Mouse (Mus musculus) forebrain, embryonic 15.5 days (tissue): ENCODE measurements at regions not wholly inside any gene's neighbourhood (a gene's known extent, or its start where the extent isn't known, plus 50 kb on each side); places are given as distances from the start of the nearest gene placed in this dataset.
A peak's percentile ranks its signal among the peaks of the same experiment; 100 is the strongest.

Experiments
- ATAC-seq: fragments of 200-750 bp; cut with Nextera tagmentation; replicated peaks from 2 replicates; pipeline ENCODE4 v1.8.0; 2017; ENCODE audit warnings: mild to moderate bottlenecking, moderate TSS enrichment, moderate library complexity
- H3K27ac ChIP-seq: fragments of 300-500 bp; sonication (generic); replicated peaks from 2 replicates; pipeline ENCODE4 v1.5.1; 2015; ENCODE audit warnings: mild to moderate bottlenecking, inconsistent platforms
- H3K27me3 ChIP-seq: fragments of 300-500 bp; sonication (generic); 2 replicates; pipeline ENCODE4 v1.6.1; 2015; ENCODE audit warnings: inconsistent platforms
- H3K36me3 ChIP-seq: fragments of 300-500 bp; sonication (generic); 2 replicates; pipeline ENCODE4 v1.6.1; 2015; ENCODE audit warnings: mild to moderate bottlenecking, inconsistent platforms
- H3K4me1 ChIP-seq: fragments of 300-500 bp; sonication (generic); 2 replicates; pipeline ENCODE4 v1.6.1; 2015; ENCODE audit warnings: inconsistent platforms
- H3K4me2 ChIP-seq: fragments of 300-500 bp; sonication (generic); replicated peaks from 2 replicates; pipeline ENCODE4 v1.6.1; 2015; ENCODE audit warnings: mild to moderate bottlenecking, inconsistent platforms
- H3K4me3 ChIP-seq: fragments of 300-500 bp; sonication (generic); 2 replicates; pipeline ENCODE4 v1.5.1; 2015; ENCODE audit warnings: mild to moderate bottlenecking, inconsistent platforms
- H3K9ac ChIP-seq: fragments of 300-500 bp; sonication (generic); replicated peaks from 2 replicates; pipeline ENCODE4 v1.6.1; 2015; ENCODE audit warnings: mild to moderate bottlenecking, inconsistent platforms
- H3K9me3 ChIP-seq: fragments of 300-500 bp; sonication (generic); 2 replicates; pipeline ENCODE4 v1.6.1; 2016; ENCODE audit warnings: inconsistent platforms
- WGBS: fragments of 180-500 bp; shearing (Covaris S2); methylation state at CpG from one replicate; pipeline ENCODE4 v1.1.7; 2015; ENCODE audit warnings: mixed read lengths; 5-methylcytosine and 5-hydroxymethylcytosine counted together

DNA sequence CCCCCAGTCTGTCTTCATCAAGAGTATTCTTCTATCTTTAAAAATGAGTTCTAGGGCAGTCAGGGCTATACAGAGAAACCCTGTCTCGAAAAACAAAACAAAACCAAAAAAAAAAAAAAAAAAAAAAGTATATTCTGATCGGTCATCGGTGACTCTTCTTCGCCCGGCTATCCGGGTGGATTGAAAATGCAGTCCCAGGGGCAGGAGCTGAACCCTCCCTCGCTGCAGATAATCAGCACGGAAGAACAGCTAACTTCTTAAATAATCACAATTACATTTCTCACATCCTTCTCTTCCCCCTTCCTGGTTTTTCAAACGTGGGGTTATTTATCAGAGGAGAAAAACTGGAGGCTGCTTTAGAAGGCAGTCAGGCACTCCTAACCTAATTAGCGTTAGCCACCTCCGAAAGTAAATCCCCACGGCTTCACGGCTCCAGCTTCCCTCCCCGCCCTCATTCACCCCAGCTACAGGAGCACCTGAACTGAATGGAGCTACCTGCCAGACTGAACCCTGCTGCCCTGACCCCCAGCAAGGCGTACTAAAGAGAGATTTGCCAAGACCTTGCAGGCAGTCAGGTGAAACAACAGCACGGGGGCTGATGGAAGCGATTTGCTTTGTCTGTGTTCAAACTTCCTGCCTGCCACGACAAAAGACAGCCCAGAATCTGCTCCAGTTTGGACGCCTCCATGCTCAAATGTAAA lies 379.2 kb downstream of the Gpd2 start:
- Histone ChIP-seq H3K27me3 (no peaks in the 10 kb centered on the region), H3K4me3 (peak overlapping the region; percentile 29), H3K9ac (peak overlapping the region; percentile 33), H3K4me1 (peaks cover 26% of the 10 kb centered on the region), H3K9me3 (no peaks in the 10 kb centered on the region), H3K27ac (no peak overlapping the region), H3K4me2 (peak overlapping the region; percentile 39), H3K36me3 (no peaks in the 10 kb centered on the region)
- 3% methylated on average over 19 of the region's 19 CpGs for WGBS
- ATAC-seq, result 0 out of 2 replicates have a peak, but pooled peaks have one; percentile 30

DNA sequence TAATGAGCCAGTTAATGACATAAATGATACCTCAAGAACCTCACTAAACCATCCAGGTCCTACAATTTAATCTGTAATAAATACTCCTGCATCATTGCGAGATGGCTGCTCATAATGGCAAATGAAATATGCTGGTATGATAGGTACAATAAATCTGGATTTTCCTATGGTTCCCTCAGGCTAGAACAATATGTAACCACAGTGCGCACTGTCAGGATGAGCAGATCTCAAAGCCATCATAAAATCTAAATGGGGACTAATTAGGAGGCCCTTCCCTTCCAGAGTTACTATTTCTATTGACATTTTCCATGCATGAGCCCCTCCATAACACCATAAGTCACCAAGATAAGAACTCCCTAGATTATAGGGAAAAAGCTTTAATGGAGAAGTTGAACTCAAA lies 379.8 kb downstream of the Gpd2 start:
- Histone ChIP-seq H3K4me3 (0 out of 2 replicates have a peak overlapping the region, but pooled peaks have one; percentile 29), H3K9me3 (no peaks in the 10 kb centered on the region), H3K27ac (no peak overlapping the region), H3K36me3 (no peaks in the 10 kb centered on the region), H3K4me1 (peaks cover 26% of the 10 kb centered on the region), H3K27me3 (no peaks in the 10 kb centered on the region), H3K9ac (no peak overlapping the region), H3K4me2 (no peak overlapping the region)
- ATAC-seq, result no peak
- WGBS, result 65% methylated on average over 2 of the region's 2 CpGs

DNA sequence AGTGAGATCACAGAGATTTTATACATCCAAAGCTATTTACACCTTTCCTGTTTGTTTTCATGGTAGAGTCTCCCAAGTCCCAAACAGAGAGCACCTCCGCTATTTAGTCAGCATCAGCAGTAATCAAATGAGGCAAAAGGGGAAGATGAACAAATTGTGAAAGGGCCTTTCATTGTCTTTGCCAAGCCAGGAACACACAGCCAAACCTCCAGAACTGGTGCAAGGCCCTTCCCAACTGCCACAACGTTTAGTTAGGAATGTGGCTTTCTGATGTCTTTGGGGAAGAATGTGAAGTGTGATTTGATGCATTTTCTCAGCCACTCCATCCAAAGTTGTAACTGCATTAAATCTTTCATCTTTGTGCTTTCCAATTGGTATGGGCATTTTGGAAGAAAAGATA lies 353.6 kb upstream of the Galnt5 start:
- Histone ChIP-seq H3K36me3 (no peaks in the 10 kb centered on the region), H3K9ac (no peak overlapping the region), H3K4me2 (no peak overlapping the region), H3K4me1 (no peaks in the 10 kb centered on the region), H3K27me3 (no peaks in the 10 kb centered on the region), H3K27ac (no peak overlapping the region), H3K9me3 (no peaks in the 10 kb centered on the region), H3K4me3 (no peak overlapping the region)
- ATAC-seq, result no peak
- 55% methylated on average over 2 of the region's 2 CpGs for WGBS

DNA sequence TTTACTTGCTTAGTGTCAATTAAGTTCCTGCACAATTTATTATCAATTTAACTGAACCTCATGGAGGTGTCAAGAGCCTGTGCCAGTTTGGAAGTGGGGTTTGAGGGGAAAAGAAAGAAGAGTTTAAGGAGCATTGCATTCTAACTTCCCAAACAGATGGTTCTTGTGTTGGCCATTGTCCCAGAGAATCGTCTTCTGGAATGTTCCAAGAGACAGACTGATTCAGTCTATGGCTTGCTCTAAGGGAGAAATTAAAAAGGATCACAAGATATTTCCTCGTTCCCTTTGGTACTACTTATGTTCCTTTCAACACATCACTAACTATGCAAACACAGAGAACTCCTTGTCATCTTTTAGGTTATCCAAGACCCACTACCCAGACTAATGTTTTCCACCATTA lies 353.1 kb upstream of the Galnt5 start:
- H3K4me1 ChIP-seq, result no peaks in the 10 kb centered on the region
- no peak for ATAC-seq
- H3K4me2 ChIP-seq, result no peak overlapping the region
- H3K27me3 ChIP-seq, result no peaks in the 10 kb centered on the region
- no peak overlapping the region for H3K27ac ChIP-seq
- H3K9ac ChIP-seq, result no peak overlapping the region
- no peaks in the 10 kb centered on the region for H3K9me3 ChIP-seq
- H3K4me3 ChIP-seq, result no peak overlapping the region
- 66% methylated on average over 2 of the region's 2 CpGs for WGBS
- no peaks in the 10 kb centered on the region for H3K36me3 ChIP-seq

DNA sequence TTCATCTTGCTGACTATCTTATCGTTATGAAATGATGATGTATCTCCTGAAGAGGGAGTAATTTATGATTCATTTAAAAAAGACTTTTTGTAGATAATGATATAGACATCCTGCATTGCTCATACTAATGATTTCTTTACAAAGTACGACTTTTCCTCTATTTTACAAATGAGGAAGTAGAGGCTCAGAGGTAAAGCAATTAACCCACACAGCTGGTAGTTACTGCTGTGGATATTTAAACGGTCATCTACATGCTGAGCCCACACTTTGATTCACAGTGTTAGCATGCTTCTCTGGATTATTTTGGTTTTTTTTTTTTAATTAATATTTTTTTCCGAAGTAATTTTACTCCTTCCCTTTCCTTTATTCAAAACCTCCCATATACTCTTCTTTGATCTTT lies 348.7 kb upstream of the Galnt5 start:
- Histone ChIP-seq H3K9me3 (no peaks in the 10 kb centered on the region), H3K4me2 (no peak overlapping the region), H3K4me1 (no peaks in the 10 kb centered on the region), H3K36me3 (no peaks in the 10 kb centered on the region), H3K27ac (no peak overlapping the region), H3K9ac (no peak overlapping the region), H3K27me3 (no peaks in the 10 kb centered on the region), H3K4me3 (no peak overlapping the region)
- ATAC-seq, result no peak
- WGBS, result 70% methylated on average over 4 of the region's 4 CpGs

DNA sequence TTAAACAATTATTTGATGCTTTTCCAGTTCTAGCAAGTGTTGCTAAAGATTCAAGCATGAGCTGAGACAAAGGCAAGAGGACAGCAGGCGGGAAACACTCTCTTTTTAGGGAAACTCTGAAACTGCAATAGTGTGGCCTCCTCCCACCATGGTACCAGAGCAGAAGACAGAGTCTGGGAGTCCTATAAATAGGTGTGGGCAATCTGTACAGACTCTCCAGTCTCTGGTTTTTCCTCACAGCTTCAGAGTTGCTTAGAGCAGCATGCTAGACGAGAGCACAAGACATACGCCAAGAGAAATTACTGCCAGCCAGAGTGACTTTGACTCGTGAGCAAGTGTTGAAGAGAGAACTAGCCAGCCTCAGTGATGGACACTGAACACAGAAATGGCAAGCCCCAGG lies 340.3 kb upstream of the Galnt5 start:
- no peak for ATAC-seq
- Histone ChIP-seq H3K4me2 (no peak overlapping the region), H3K4me3 (no peak overlapping the region), H3K27ac (no peak overlapping the region), H3K36me3 (no peaks in the 10 kb centered on the region), H3K4me1 (no peaks in the 10 kb centered on the region), H3K27me3 (no peaks in the 10 kb centered on the region), H3K9ac (no peak overlapping the region), H3K9me3 (no peaks in the 10 kb centered on the region)
- 86% methylated on average over 4 of the region's 4 CpGs for WGBS

DNA sequence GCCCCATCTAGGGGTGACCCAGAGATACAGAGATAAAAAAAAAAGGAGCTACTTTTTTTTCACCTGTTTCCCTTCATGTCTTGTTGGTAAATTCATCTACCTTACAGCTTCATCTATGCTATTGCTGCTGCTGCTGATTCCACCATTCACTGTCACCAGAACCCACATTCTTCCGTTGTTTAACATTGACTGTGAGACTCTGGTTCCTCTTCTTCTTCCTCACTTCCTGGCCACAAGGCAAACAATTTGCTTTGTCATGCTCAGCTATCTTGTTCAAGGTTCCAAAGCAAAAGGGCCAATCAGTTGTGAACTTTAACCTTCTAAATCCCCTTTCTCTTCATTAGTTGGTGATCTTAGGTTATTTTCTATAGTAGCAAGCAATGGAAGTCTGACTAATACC lies 335.8 kb upstream of the Galnt5 start:
- no peaks in the 10 kb centered on the region for H3K9me3 ChIP-seq
- H3K27me3 ChIP-seq, result no peaks in the 10 kb centered on the region
- no peaks in the 10 kb centered on the region for H3K4me1 ChIP-seq
- no peak overlapping the region for H3K27ac ChIP-seq
- no peak overlapping the region for H3K4me2 ChIP-seq
- ATAC-seq, result no peak
- 91% methylated on average over 1 of the region's 1 CpGs for WGBS
- no peak overlapping the region for H3K4me3 ChIP-seq
- H3K9ac ChIP-seq, result no peak overlapping the region
- H3K36me3 ChIP-seq, result no peaks in the 10 kb centered on the region

DNA sequence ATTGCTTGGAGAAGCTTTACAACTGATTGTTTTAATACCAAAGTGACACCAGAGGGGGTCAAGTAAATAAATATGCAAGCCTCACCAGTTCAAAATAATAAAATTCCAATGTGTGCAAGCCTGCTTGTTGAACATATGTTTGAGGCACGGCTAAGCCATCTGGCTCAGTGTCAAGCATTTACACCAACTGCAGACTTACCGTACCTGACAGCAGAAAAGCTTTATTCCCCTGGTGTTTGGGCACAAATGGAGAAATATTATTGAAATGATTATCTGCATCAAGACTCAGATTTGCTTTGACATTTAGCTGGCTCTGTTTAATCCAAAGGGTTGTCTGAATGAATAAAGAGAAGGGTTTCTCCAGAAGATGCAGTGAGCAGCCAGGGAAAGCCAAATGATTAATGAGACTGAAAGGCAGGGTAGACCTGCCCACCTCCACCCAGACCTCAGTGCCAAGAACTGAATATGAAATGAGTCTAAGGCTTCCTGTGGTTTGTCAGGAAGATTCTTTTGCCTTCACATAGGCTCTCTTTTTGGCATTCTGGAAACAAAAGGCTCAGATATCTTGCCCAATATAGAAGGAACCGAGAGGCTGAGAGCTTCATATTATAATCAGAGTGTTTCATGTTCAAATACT lies 325.6 kb upstream of the Galnt5 start:
- Histone ChIP-seq H3K36me3 (no peaks in the 10 kb centered on the region), H3K9ac (no peak overlapping the region), H3K9me3 (no peaks in the 10 kb centered on the region), H3K4me1 (peaks cover 4% of the 10 kb centered on the region; the same call in 1 of the 2 replicates), H3K4me2 (no peak overlapping the region), H3K4me3 (no peak overlapping the region), H3K27ac (no peak overlapping the region), H3K27me3 (no peaks in the 10 kb centered on the region)
- peak; percentile 80 for ATAC-seq
- WGBS, result 33% methylated on average over 3 of the region's 3 CpGs

DNA sequence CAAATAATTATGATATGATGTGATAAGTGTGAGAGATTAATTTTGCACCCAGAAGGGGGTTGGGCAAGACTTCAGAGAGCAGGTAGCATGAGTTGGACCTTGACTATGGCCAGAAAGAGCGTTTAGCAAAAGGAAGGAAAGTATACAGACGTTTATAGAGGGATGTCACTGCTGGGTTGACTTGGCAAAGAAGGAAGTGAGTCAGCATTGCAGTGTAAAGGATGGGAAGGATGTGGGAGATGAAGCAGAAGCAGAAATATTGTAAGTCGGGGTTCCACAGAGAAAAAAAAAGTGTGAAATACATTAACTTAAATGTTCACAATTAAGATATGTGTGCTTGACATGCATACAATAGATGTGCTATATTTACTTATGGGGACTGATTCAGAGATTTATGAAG lies 307.8 kb upstream of the Galnt5 start:
- ATAC-seq, result no peak
- 87% methylated on average over 3 of the region's 3 CpGs for WGBS
- H3K4me1 ChIP-seq, result no peaks in the 10 kb centered on the region

DNA sequence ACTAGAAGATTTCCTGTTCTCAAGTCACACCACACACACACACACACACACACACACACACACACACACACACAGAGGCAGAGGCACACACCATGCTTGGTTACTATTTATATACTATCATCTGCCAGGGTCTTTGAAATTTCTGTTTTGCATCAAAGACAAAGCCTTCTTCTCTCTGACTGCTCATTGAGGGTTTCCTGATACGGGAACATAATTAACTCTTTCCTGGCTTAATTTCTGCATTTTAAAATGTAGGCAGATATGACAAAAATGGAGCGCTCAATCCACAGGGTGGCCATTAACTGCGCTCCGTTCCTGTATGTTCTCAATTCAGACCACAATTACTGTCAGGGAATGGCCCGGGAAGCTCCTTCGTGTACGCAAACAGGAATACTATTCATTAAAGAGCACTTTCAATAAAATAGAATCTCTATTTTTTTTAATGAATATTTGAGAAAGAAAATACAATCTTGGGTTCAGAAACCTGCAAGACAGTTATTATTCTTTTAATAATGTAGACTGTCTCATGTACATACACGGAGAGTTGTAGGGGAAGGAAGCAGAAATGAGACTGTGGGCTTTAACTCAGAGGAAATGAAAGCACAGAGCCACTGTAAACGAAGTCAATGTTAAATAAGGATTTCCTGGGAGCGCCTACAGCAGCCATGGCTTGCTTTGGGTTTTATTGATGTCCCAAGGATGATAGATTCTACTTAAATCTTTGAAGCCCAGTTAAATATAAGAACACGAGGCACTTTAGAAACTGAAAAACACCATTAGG lies 300.5 kb upstream of the Galnt5 start:
- peak overlapping the region; percentile 27 for H3K4me3 ChIP-seq
- no peaks in the 10 kb centered on the region for H3K9me3 ChIP-seq
- ATAC-seq, result peak; percentile 65
- H3K9ac ChIP-seq, result peak overlapping the region; percentile 29
- peak overlapping the region; percentile 42 for H3K27ac ChIP-seq
- WGBS, result 7% methylated on average over 11 of the region's 11 CpGs
- peaks cover 19% of the 10 kb centered on the region for H3K4me1 ChIP-seq
- H3K4me2 ChIP-seq, result peak overlapping the region; percentile 47
- no peaks in the 10 kb centered on the region for H3K27me3 ChIP-seq
- H3K36me3 ChIP-seq, result no peaks in the 10 kb centered on the region

More for the DNA sequence above, 307.8 kb upstream of the Galnt5 start:
- no peaks in the 10 kb centered on the region for H3K9me3 ChIP-seq
- no peak overlapping the region for H3K4me3 ChIP-seq
- H3K9ac ChIP-seq, result no peak overlapping the region
- H3K36me3 ChIP-seq, result no peaks in the 10 kb centered on the region
- no peak overlapping the region for H3K4me2 ChIP-seq
- H3K27me3 ChIP-seq, result no peaks in the 10 kb centered on the region
- H3K27ac ChIP-seq, result no peak overlapping the region

DNA sequence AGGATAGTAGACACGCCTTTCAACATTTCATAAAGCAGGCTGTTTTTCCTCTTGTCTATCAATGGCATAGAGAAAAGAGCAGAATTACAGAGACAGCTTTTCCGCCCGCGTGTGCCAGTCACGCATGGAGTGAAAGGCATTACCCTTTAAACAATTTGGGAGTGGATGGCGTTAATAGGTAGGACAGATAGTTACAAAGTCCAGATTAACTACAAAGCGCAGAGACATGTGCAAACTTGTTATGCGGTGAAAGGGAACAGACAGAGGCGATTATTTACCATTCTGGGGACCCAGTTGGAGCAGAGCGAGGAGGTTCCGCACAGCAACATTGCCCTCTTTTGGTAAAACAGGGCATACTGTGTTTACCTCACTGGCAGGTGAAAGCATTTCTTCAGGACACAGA lies 299.0 kb upstream of the Galnt5 start:
- no peaks in the 10 kb centered on the region for H3K9me3 ChIP-seq
- H3K27me3 ChIP-seq, result no peaks in the 10 kb centered on the region
- peak; percentile 94 for ATAC-seq
- H3K4me2 ChIP-seq, result peak overlapping the region; percentile 53
- peaks cover 19% of the 10 kb centered on the region for H3K4me1 ChIP-seq
- peak overlapping the region; percentile 36 for H3K9ac ChIP-seq
- 1% methylated on average over 11 of the region's 11 CpGs for WGBS
- H3K4me3 ChIP-seq, result peak overlapping the region; percentile 37
- H3K27ac ChIP-seq, result peak overlapping the region; percentile 32
- H3K36me3 ChIP-seq, result no peaks in the 10 kb centered on the region

DNA sequence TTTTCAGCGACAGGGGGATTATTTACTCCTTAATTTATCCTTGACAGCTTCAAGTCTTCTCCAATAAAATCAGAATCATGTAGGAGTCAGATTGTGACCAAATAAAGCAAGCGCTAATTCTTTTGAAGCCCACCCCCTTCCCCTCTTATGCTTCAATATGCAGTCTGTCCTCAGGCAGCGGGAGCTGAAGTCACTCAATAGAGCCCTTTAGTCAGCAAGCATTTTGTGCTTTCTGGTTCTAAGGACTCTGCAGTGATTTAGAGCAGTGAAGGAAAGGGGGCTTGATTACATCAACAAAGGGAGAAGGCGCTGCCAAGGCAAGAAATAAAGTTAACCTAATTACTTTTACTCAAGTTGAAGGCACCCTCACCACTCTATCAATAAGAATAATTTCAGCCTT lies 298.5 kb upstream of the Galnt5 start:
- WGBS, result 2% methylated on average over 4 of the region's 4 CpGs
- H3K4me1 ChIP-seq, result peaks cover 19% of the 10 kb centered on the region
- peak overlapping the region; percentile 36 for H3K9ac ChIP-seq
- no peaks in the 10 kb centered on the region for H3K9me3 ChIP-seq
- H3K36me3 ChIP-seq, result no peaks in the 10 kb centered on the region
- peak; percentile 79 for ATAC-seq
- H3K4me3 ChIP-seq, result peak overlapping the region; percentile 37
- peak overlapping the region; percentile 53 for H3K4me2 ChIP-seq
- H3K27me3 ChIP-seq, result no peaks in the 10 kb centered on the region
- no peak overlapping the region for H3K27ac ChIP-seq
